Mouse (Mus musculus): ENCODE measurements around the gene Ptprr. TPM values are rescaled to one million over a fixed set of nuclear protein-coding genes. Genes with fewer than 3 reads are reported as not detected.

The Ptprr gene
- total RNA-seq, 2 experiments from 2014 or later: 17.0 TPM

DNA sequence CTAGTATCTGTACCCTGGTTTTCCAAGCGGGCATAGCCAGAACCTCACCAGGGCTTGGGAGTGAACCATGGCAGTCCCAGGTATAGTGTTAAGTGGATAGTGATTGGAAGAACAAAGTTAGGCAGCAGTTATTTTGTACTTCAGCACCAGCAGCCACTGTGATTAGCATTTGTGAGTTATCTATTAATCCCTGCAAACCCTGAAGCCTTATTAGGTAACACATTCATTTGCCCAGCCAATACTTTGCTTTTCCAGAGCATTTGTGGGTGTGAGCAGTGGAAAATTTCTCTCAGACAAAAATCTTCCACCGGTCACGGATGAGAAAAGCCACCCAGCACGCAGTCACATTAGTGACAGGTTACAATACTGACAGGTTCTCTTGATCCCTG, 249.4 kb downstream of the Ptprr start:
- no peak for DNase-seq (ENCODE audit: low spot score in 2 of 2)
- TF ChIP-seq CTCF (conservative IDR thresholded peaks at IDR 0.05): no peak
- Histone ChIP-seq H3K4me3 (no peak overlapping the region), H3K27ac (peak overlapping the region; percentile 51; the same call in 1 of the 2 replicates)

DNA sequence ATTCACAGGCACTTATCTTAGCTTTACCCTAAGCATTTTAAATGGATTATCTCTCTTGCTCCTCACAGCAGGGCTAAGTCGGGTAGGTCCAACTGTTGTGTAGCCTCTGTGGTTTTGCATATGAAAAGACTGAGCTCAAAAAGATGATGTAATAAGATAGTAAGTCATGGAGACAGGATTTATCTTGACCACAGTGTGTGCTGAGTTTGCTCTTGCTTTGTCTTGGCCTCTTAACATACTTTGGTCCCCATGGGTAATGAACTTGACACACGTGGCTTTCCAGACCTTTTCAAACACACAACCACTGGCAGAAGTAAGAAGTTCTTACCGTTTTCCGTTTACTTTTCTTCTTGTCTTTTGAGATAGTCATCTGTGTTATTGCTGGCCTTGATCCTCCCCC, 250.3 kb downstream of the Ptprr start:
- no peak for DNase-seq (ENCODE audit: low spot score in 2 of 2)
- H3K4me3 ChIP-seq: no peak overlapping the region
- H3K27ac ChIP-seq: no peak overlapping the region
- no peak for TF ChIP-seq CTCF (conservative IDR thresholded peaks at IDR 0.05)

DNA sequence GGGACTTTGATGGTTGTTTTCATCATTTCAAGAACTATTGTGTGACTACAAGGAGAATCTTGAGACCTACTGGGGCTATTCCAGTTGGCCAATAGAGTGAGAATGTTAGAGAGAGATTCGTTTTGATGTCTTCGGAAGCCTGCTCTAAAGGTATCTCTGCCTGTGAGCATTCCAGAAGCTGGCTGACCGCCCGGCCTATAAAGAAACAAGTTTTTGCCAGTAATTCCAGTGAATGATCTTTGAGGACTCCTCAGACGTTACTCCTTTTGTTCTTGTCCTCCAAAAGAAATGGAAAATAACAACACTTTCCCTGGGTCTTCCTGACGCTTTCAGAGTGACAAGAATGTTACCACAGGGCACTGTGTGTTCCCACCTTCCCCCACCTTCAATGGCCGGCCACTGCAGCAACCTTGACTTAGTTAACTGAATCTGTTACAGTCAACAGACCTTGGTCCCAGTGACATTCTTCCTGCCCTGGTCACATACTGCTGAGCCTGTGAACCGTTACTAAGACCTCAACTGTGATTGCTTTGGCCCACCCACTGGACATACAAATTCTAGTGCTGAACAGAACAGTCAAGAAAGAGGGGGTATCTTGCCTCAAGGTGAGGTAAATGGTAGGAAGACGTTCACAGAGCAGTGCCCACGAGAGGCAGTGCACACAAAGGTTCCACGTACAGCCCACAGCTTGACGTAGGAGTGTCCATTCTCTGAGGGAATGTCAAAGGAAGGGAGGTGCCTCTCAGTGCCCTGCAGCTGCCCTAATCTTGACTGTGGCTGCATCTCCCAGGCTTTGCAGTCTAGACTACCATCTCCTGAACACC, 252.8 kb downstream of the Ptprr start:
- DNase-seq (ENCODE audit: low spot score in 2 of 2): no peak
- no peak for TF ChIP-seq CTCF (conservative IDR thresholded peaks at IDR 0.05)
- Histone ChIP-seq H3K4me3 (no peak overlapping the region), H3K27ac (peak overlapping the region; percentile 65)

DNA sequence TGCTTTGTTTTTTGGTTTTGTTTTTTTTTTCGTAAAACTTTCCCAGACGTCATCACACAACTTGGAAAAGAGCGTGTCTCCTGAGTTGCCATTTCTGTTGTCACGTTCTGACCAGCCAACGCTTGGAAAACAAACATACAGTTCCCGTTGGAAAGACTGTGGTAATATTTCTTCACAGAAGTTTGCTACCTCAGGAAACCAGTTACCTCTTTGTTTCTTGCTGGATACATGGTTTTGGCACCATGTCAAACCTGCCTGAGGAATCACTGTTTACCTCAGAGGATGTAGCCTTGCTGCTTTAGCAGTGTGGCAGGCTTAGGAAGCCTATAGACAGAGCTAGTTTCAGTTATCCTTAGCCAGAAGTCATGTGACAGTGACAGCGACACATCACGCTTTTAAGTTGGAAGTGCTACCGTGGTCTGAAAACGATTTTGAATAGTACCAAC, 253.5 kb downstream of the Ptprr start:
- Histone ChIP-seq H3K27ac (peak overlapping the region; percentile 65; the same call in 1 of the 2 replicates), H3K4me3 (no peak overlapping the region)
- TF ChIP-seq CTCF (conservative IDR thresholded peaks at IDR 0.05): no peak
- DNase-seq (ENCODE audit: low spot score in 2 of 2): no peak

DNA sequence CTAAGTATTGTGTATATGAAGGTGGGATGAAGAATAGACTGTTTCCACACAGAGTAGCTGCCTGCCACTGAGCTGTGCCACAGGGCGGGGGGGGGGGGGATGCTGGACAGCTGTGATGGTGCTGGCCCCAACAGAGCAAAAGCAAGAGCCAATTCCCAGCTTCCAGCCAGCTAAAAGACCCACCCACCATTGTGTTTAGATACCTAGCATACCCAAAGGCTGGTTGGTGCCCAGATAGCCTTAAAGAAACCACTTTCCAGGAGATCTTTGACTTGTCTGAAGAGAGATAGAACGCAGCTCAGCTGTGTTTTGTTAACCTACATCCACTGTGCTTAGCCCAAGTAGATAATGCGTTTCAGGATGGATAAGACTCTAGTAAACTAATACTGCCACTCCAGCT, 254.1 kb downstream of the Ptprr start:
- no peak for DNase-seq (ENCODE audit: low spot score in 2 of 2)
- no peak overlapping the region for H3K4me3 ChIP-seq
- no peak for TF ChIP-seq CTCF (conservative IDR thresholded peaks at IDR 0.05)
- no peak overlapping the region for H3K27ac ChIP-seq

DNA sequence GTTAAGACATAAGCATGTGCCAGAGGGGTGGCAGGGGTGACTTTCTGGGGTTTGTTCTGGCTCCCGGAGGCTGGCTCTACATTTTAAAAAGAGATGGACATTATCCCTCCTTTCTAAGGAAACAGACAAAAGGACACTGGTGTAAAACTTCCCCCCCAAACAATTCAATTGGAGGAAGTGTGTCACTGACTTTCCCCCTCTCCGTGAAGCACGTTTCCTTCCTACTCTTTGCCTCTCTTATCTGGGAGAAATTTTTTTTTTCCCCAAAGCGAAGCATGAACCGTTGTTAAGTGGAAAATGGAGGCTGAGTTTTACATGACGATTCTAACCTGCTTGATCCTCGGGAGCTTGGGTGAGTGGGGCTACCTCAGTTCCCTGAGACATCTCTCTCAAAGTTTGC, 257.3 kb downstream of the Ptprr start, which contains the start of gene Ptprb:
Gene Ptprb (plus strand): TSS at position 244 of the 400 bp plus-strand sequence.
- no peak for TF ChIP-seq CTCF (conservative IDR thresholded peaks at IDR 0.05)
- no peak for DNase-seq (ENCODE audit: low spot score in 2 of 2)
- Histone ChIP-seq H3K27ac (no peak within 1 kb of the TSS), H3K4me3 (no peak within 1 kb of the TSS)

DNA sequence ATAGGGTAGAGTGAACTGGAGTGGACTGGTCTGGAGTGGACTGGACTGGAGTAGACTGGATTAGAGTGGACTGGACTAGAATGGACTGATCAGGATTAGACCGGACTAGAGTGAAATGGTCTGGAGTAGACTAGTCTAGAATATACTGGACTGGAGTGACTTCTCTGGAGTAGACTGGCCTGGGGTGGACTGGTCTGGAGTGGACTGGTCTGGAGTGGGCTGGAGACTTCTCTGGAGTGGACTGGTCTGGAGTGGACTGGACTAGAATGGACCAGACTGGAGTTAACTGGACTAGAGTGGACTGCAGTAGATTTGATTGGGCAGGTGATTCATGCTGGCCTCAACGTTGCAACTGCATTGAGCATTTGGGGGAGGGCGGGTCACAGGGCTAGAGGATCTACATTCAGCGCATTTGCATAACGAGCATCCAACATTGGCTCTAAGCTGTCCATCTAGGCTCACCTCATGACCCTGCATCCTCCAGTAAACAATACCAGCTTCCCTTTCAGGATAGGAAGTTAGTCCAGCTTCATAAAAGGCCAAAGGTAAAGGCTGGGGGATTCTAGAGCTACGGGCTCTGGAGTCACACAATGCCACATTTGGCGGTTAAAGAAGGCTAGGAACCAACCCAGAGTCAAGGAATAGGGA, 268.8 kb downstream of the Ptprr start:
- DNase-seq (ENCODE audit: low spot score in 2 of 2): no peak
- H3K27ac ChIP-seq: no peak overlapping the region
- H3K4me3 ChIP-seq: no peak overlapping the region
- no peak for TF ChIP-seq CTCF (conservative IDR thresholded peaks at IDR 0.05)

DNA sequence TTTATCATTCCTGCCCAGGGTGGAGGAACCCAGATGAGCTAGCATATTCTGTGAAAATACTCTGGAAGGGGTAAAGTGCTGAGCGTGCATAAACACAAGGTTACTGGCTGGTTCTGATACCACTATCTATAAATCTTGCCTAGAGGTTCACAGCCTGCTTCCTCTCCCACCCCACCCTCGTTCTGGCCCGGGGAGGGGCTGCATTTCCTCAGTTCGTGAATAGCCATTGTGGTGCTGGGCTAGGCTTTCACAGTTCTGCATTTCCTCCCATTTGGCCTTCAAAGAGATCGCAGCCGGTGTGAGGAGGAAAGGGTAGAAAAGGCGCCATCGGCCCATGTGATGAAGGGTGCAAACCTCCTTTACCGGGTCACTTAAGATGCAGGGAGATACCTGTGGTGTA, 270.1 kb downstream of the Ptprr start:
- no peak for DNase-seq (ENCODE audit: low spot score in 2 of 2)
- TF ChIP-seq CTCF (conservative IDR thresholded peaks at IDR 0.05): no peak
- Histone ChIP-seq H3K27ac (no peak overlapping the region), H3K4me3 (no peak overlapping the region)

DNA sequence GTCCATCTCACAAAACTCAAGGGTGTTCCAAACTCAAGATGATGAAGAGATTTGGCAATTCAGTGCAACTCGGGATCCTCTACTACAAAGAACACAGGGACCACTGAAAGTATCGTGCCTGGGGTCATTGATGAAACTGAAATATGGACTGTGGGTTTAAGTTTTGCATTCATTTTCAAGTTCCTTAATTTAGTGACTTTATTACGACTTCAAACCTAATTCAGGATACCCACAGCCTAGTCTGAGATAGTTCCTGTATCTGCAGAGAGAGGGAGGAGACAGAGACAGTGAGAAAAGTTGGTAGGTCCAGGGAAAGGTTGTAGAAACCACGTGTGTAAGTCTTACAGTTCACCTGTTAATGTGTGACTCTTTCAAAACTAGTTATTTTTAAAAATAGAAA, 272.5 kb downstream of the Ptprr start:
- no peak for DNase-seq (ENCODE audit: low spot score in 2 of 2)
- H3K4me3 ChIP-seq: no peak overlapping the region

DNA sequence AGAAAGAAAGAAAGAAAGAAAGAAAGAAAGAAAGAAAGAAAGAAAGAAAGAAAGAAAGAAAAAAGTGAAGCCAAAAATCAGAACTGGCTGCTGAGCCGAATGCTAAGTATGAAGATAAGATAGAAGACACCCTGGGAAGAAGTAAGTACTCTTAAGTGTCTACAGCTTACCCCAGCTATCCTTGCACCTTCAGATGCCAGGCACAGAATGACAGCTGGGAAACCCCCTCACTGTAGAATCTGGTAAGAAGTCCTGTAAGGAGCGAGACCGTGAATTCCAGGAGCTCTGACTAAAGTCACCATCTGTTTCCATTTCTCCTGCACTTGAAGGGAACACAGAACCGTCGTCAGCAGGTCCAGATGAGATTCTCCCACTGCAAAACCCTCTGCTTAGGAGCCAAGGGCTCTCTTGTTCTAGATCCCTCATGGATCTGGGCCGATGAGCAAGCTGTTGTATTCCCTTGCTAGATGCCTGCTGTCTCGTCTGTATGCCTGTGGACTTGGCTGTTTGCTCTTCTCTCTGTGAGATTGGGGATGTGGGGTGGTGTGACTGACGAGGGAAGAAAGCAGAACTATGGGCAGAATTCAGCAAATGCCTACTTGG, 273.2 kb downstream of the Ptprr start:
- DNase-seq (ENCODE audit: low spot score in 2 of 2): peak; percentile 18 to 45
- peak overlapping the region; percentile 51; the same call in 1 of the 2 replicates for H3K27ac ChIP-seq
- no peak overlapping the region for H3K4me3 ChIP-seq
- no peak for TF ChIP-seq CTCF (conservative IDR thresholded peaks at IDR 0.05)

More for the DNA sequence above, 272.5 kb downstream of the Ptprr start:
- TF ChIP-seq CTCF (conservative IDR thresholded peaks at IDR 0.05): no peak
- no peak overlapping the region for H3K27ac ChIP-seq

DNA sequence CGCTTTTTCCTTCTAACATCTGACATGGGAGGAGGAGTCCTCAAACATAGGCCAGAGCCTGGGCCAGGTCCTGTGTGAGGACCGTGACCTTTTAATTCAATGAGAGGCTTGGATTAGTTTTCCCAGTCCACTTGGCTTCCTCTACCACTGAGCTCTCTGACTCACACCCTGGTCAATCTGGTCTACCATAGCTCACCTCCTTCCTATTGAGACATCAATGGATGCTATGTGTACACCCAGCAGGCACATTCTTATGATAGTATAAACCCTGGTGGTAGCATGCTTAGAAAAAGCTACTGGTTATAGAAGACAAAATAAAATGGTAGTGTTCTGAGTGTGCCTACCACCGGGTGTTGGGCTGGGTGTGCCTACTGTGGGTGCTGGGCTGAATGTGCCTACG, 278.4 kb downstream of the Ptprr start:
- DNase-seq (ENCODE audit: low spot score in 2 of 2): no peak
- H3K4me3 ChIP-seq: no peak overlapping the region
- H3K27ac ChIP-seq: no peak overlapping the region
- TF ChIP-seq CTCF (conservative IDR thresholded peaks at IDR 0.05): no peak

DNA sequence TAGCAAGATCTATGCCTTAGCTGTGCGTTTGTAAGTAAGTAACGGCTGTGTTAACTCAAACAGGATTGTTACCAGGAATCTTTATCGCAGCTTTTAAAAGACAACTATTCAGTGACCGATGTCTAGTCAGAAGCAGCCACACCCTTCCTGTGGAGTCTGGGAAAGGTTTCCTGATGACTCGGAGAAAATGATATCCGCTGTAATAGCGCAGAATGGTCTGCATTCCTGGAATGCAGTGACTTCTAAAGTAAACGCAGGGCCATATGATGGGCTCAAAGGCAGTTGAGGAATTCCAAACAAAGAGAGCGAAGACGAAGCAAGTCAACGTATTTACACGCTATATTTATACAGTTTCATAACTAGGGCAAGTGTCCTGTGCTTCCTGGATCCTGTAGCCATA, 279.8 kb downstream of the Ptprr start:
- TF ChIP-seq CTCF (conservative IDR thresholded peaks at IDR 0.05): no peak
- Histone ChIP-seq H3K4me3 (no peak overlapping the region), H3K27ac (no peak overlapping the region)
- no peak for DNase-seq (ENCODE audit: low spot score in 2 of 2)

DNA sequence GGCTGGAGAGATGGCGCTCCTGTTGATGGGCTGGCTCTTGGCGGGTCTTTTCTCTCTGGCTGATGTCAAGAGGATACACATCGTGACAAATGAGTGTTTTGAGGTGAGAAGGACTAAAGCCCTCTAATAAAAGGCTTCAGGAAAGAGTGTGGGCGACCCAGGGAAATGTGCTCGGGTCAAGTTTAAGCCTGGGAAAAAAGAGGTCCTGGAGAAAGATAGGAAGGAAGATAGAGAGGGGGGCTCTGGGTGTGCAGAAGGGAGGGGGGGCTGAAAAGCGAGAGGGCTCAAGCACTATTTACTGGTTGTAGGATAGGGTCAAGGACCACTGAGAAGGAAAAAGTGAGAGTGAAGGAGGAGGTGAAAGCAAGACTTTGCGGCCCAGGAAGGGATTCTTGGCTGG, 282.8 kb downstream of the Ptprr start:
- TF ChIP-seq CTCF (conservative IDR thresholded peaks at IDR 0.05): no peak
- DNase-seq (ENCODE audit: low spot score in 2 of 2): no peak
- H3K4me3 ChIP-seq: peak overlapping the region; percentile 52
- H3K27ac ChIP-seq: peak overlapping the region; percentile 70; the same call in 1 of the 2 replicates

Data from layer of hippocampus, adult 2 months (tissue).